Mouse (Mus musculus) CD4-positive naive resting alpha-beta T cell, adult 76 days (primary cell): ENCODE results near the gene Psg16. TPM values are rescaled to one million over a fixed set of nuclear protein-coding genes. Genes with fewer than 3 reads are reported as not detected.

ENCODE experiments used
- total RNA-seq: library from RNA; stranded (reverse); gene quantifications from one replicate; pipeline ENCODE4 v1.2.4, GENCODE M21; 2023

Psg16 gene
- 0.21 TPM for total RNA-seq

DNA sequence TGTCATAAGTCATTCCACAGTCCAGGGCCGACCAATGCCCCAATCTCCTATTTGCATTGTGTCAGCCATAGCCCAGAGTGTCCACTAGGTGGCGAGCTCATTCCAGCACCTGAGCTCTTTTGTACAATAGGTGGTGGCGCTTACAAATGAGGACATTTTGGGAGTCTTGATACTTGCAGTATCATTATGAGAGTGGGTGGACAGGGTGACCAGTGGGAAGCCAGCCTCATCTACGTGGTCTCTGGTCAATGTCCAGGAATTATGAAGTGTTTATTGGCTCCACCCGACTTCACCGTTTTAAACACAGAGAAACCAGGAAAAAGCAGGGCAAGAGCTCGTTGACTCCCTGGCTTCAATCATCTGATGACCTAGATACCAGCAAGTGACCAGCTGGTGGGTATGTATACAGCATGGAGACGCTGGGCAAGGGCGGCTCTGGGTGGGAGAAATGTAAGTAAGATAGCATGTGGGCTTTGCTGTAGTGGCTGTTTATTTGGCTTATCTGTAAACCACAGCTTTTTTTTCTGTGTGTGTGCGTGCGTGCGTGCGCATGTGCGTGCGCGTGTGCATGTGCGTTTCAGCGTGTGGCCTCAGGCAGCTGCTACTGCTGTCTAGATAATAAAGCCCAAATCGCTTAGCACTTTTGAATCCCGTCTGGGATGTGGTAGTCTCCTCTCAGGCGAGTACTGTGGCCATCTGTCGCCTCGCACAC lies at the start of gene Psg16:
Gene Psg16 (plus strand): TSS at position 137 of the 712 bp plus-strand sequence.

DNA sequence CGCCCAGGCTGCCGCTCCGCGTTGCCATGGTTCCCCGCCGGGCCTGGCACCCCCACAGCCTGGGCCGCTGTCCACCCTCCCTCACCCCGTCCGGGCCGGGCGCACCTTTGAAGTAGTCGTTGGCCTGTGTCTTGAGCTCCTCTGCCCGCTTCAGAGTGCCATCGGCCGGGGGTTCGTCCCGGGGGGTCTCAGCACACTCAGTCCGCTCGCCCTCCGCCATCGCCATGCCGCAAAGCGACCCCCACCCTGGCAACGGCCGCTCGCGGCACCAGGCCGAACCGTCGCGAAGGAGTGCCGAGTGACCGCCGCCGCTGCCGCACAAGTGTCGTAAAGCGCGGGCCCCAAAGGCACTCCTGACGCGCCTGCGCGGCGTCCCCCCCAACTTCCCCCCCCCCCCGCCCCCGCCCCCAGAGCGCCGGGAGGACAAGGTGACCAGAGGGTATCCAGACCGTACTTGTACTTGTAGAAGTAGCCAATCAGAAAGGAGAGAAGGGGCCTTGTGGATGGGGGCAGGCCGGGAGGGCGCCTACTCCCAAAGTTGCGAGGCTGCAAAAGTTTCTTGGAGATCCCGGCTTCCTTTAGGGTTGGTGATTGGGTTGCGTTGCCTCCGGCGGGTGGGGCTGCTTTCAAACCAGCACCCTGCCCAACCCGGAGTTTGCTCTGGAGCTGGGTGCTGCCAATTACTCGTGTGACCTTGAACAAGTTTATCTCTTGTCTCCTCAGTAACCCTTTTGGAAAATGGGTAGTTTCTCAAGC lies 46.1 kb upstream of the Psg16 start, which contains the start of gene Ppp5c:
Gene Ppp5c (minus strand): TSS at position 337 of the 756 bp plus-strand sequence.

DNA sequence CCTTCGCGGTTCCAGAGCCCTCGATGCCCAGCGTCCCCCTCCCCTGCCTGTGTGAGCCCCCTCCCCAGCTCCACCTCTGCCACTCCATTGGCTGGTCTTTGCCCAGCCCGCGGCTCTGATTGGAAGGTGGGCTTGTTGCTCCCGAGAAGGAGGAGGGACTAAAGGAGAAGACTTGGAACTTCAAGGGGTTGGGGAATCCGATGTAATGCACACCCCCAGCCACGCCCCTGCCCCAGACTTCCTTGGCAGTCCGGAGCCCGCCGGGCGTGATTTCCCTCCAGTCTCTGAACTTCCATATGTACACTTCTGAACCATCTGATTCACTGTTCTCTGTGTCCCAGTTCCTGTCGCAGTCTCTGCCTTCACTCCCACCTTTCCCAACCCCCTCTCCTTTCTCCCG lies 11.5 kb upstream of the Psg16 start, which contains the start of gene Hif3a:
Gene Hif3a (minus strand): TSS at position 39 of the 400 bp plus-strand sequence.

DNA sequence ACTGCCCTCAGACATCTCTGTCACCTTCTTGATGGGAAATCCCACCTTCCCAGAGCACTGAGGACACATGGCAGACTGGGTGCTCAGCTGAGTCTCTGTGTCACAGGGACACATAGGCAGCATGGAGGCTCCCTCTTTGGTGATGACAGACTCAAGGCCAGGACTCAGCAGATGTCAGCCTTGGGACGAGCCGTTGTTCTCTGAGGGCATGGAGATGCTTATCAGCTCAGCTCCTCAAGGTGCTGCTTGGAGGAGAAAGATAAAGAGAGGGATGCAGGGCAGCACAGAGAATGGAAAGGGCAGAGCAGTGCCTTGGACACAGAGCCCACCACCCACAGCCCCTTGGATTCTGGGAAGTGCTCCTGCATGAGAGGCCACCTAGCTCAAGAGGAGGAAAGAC lies 76.1 kb downstream of the Psg16 start, which contains the start of gene Ceacam3:
Gene Ceacam3 (plus strand): TSS at position 352 of the 400 bp plus-strand sequence.

Other genes starting within 250 kb of the Psg16 start
- 204 TPM for gene Prkd2, start 231.1 kb upstream of the Psg16 start, total RNA-seq
- gene Dact3, start 198.7 kb upstream of the Psg16 start, total RNA-seq = not detected
- gene Gng8, start 182.3 kb upstream of the Psg16 start, total RNA-seq = not detected
- 1.9 TPM for gene Ptgir, start 167.6 kb upstream of the Psg16 start, total RNA-seq
- 98.0 TPM for gene Calm3, start 149.9 kb upstream of the Psg16 start, total RNA-seq
- gene Pnmal2, start 129.4 kb upstream of the Psg16 start, total RNA-seq = not detected
- gene Pnmal1, start 114.4 kb upstream of the Psg16 start, total RNA-seq = not detected
- 3.0 TPM for gene Gm42372, start 91.0 kb upstream of the Psg16 start, total RNA-seq
- 0.15 TPM for gene Ccdc8, start 81.3 kb upstream of the Psg16 start, total RNA-seq
- 91.5 TPM for gene Ppp5c, start 46.1 kb upstream of the Psg16 start, total RNA-seq
- gene Hif3a, start 11.6 kb upstream of the Psg16 start, total RNA-seq = 4.0 TPM
- not detected for gene Ceacam3, start 76.2 kb downstream of the Psg16 start, total RNA-seq
- gene Psg29, start 129.4 kb downstream of the Psg16 start, total RNA-seq = not detected